Mouse (Mus musculus): ENCODE results near the gene Lrrc59. TPM values are rescaled to one million over a fixed set of nuclear protein-coding genes. Genes with fewer than 3 reads are reported as not detected.

Gene Lrrc59
- total RNA-seq (2021) = 10 to 100 TPM; 40.4 to 51.2 TPM
- long read RNA-seq, experiment 1, transcript Lrrc59-201 (7 exons, 2,837 nt) = major isoform, 178 of 187 reads
- long read RNA-seq, experiment 1, partial matches to known transcripts = 3 of 187 reads
- long read RNA-seq, experiment 1, other reads (novel, unspliced or antisense) = 6 of 187 reads
- long read RNA-seq, experiment 2, transcript Lrrc59-201 (7 exons, 2,837 nt) = major isoform, 139 of 153 reads
- long read RNA-seq, experiment 2, partial matches to known transcripts = 6 of 153 reads
- long read RNA-seq, experiment 2, other reads (novel, unspliced or antisense) = 8 of 153 reads

DNA sequence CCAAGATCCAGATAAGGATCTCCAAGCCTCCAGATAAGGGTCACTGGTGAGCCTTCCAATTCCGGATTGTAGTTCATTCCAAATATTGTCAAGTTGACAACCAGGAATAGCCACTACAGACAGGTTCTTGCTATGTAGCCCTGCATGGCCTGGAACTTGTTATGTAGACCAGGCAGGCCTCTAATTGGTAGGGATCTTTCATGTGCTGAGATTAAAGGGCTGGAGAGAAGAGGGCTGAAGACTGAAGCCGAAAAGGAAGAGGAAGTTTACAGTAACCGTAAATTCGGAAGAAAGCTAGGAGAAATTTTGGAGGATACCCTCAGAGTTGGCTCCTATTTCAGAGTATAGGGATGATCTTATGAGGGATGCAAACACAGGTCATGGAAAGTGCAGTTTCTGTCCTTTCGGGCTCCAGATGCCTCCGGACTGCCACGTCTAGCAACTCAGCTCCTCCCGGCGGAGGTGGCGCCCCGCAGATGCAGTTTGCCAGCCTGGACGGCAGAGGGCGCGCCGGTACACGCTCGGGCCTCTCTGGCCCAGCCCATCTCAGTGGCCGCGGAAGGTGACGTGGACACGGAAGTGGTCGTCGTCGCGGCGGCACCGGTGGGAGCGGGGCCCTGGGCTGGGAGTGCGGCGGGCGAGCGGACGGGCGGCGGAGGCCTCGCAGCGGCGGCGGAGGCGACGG, at the start of gene Lrrc59:
TSS of gene Lrrc59 (plus strand) at position 569 of the 685 bp plus-strand sequence.
- DNase-seq = peak; percentile 97

DNA sequence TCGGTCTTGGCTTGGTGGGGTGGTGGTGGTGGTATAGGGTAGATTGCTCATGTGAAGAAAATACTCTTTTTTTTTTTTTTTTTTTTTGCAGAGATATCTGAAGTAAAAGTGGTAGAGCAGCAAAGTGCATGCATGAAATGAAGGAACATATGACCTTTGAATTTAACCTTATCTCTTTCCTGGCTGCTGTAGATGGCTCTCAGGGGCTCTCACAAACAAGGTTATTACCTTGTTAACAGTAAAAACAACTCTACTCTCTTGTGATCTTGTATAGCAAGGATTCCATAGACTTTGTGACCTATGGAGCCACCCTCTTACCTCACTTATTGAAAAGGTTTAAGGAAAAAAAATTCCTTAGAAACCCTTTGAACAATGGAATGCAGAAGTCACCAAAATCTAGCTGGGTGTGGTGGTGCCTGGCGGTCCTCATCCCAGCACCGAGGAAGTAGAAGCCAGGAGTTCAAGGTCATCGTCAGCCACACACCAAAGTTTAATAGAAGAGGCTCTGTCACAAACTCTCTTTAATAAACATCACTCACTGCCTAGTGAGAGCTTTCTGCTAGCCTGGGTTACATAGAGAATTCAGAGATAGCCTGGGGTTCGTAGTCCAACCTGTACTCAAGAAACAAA, 49.3 kb upstream of the Lrrc59 start:
- DNase-seq = no peak

DNA sequence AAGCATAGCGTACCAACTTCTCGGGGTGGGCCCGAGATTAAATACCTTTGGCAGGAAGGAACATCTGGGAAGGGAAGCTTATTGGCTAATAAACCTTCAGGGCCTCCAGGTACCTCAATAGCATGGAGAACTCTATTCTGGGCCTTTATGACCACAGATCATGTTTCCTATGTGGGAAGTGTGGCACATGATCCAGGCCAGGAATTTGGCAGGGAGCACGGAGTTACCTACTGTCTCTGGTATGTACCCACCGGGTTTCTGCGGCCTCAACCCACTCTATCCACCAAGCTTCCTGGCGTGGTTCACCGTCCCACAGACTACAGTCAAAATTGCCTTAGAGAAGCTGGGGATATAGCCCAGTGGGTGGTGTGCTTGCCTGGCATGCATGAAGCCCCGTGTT, 44.5 kb upstream of the Lrrc59 start:
- DNase-seq = no peak

DNA sequence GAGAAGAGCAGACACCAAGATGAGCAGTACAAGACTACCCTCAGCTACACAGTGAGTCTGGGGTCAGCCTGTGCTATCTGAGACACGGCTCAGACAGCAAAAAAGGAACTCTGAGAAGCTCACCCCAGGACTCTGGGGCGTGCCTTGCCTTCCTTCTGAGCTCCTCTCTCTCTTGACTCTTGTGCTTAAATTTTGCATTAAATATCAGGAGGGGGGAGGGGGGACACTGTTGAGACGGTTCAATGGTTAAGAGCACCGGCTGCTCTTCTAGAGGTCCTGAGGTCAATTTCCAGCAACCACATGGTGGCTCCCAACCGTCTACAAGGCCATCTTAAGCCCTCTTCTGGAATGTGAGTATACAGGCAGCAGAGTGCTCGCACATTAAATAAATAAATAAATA, 42.1 kb upstream of the Lrrc59 start:
- DNase-seq = no peak

DNA sequence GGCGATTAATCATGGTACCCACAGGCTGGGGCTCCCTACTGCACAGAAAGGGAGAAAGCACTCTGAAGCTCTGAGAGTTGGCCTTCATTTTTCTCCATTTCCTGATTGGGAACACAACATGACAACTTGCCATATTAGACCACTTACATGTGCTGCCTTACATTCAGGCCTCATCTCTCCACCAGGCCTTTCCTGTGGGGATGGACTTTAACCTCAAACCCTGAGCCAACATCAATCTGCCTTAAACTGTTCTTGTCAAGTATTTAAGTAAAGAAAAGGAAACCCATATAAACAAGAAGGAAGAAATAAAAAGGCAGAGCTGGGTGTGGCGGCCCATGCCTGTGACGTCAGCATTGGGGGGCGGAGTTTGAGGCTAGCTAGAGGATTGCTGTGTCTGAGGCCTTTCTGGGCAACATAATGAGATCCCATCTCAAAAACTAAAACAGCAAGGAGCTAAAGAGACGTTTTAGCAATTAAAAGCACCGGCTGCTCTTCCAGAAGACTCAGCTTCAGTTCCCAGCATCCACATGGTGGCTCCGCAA, 33.2 kb upstream of the Lrrc59 start:
- no peak for DNase-seq

DNA sequence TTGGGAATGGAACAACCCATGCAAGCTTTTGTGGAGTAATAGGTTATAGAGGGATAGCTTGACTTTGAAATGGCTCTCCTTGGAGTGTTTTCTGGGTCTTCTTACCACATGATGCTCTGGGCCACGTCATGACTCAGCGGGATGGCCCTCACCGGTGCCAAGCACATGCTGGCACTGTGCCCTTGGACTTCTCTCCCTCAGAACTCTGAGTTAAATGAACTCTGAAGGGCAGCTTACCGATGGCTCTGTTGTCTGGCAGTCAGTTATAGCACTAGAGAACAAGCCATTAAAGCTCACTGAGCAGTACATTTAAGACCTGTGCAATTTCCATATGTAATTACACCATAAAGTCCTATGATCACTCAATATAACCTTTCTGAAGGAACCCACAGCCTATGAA, 32.2 kb upstream of the Lrrc59 start:
- DNase-seq = no peak

DNA sequence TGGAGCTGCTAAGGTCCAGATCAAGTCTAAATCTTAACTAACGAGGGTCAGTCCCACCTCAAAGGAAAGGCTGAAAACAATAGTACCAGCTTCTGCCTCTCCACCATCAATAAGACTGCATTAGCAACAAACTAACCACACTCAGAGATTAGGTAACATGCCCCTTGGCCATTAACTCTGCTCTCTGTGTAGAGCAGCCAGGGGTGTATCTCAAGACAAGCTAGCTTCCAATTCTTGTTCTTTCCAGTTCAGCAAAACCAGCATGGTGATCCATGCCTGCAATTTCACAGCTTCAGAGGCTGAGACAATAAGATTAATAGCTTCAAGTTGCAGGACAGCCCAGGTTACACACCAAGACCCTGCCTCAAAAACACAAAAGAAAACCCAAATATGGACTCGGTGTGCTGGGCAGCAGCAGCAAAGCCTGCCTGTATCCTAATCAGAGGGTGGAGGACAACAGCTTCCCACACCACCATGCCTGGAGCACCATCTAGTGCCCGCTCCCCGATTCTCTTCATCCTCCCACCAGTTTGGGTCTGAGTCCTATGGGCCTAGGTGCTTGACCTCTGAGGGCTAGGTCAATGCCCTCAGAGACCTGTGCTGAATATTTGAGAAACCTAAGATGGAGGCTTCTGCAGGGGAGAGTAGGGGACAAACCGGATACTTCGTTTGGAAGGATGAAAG, 31.0 kb upstream of the Lrrc59 start:
- no peak for DNase-seq

DNA sequence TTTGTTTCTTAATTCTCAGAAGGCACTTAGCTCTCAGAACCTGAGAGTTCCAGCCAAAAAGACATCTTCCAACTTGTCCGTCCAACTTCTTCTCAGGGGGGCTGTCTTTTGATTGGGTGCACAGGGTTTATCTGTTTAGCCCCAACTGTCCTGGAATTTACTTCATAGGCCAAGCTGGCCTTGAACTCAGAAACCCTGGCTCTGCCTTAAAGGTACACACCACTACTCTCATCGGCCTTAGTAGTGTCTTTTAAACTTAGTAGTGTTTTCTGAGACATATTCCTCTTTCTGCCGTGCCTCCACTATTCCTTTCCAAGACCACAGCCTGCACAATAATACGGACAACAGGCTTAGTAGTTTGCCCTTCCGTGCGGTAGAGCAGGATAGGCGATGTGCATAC, 29.1 kb upstream of the Lrrc59 start:
- no peak for DNase-seq

DNA sequence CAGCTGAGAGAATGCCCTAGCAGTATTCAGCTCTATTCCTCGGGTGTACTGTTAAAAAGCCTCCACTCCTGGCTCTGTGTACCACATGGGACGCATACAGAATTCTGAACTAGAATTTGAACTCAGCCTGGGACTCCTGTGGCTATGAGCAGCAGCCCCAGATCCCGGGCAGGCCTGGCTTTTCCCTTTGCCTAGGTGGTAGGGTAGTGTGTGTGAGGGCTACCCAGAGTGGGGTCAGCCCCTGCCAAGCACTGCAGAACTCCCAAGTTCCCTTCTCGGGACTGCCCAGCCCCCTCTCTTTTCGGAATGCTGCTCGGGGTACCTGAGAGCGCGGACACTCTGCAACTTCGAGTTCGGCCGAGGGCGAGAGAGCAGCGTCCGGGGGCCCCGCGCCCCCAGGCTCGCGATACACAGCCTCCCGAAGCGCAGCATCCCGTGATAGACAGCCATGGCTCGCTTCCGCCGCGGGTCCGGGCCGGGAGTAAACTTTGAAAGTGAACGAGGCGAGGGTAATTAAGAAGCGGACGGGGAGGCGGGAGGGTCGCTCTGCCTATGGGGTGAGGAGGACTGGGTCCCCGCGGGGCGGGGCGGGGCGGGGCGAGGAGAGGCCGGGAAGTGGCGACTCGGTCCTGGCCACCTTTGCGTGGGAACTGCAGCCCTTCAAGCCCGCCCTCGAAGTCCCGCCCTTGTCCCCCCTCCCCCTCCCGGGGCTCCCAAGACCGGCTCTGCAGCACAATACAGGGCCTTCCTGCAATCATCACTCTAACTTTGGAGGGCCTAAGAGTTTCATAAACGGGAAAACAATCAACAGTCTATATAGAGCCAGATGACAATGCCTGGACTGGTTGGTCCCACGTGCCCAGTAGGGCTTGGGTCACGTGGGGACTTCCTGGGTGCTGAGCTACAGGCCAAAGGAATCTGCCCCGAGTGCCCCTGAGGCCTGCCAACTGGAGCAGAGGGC, 28.0 kb upstream of the Lrrc59 start, which contains the start of gene Acsf2:
TSS of gene Acsf2 (minus strand) at position 551 of the 961 bp plus-strand sequence.
- DNase-seq = peak; percentile 81

DNA sequence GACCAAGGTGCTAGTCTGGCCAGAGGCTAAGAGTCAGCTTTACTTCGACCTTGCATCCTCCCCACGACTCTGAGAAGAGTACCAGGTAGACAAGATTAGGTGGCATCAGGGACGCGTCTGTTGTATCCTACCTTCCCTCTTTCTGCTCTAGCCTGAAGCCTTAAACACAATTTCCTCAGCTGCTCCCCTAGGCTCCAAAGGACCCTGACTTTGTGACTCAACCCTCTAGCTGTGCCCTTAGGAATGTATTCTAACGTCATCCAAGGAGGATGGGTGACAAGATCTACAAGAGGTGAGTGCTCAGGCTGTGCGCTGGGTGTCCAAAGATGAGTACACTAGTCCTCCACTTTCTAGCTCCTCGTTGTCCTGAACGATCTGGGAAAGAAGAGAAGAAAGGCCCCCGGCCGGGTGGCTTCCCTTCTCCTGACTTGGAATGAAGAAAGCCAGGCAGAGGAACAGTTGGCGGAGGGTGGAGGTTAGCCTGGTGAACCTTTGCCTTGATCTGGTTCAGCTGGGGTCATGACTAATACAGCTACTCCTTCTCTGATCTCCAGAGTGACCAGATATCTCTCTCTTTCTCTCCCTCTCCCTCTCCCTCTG, 27.1 kb upstream of the Lrrc59 start:
- DNase-seq = no peak

DNA sequence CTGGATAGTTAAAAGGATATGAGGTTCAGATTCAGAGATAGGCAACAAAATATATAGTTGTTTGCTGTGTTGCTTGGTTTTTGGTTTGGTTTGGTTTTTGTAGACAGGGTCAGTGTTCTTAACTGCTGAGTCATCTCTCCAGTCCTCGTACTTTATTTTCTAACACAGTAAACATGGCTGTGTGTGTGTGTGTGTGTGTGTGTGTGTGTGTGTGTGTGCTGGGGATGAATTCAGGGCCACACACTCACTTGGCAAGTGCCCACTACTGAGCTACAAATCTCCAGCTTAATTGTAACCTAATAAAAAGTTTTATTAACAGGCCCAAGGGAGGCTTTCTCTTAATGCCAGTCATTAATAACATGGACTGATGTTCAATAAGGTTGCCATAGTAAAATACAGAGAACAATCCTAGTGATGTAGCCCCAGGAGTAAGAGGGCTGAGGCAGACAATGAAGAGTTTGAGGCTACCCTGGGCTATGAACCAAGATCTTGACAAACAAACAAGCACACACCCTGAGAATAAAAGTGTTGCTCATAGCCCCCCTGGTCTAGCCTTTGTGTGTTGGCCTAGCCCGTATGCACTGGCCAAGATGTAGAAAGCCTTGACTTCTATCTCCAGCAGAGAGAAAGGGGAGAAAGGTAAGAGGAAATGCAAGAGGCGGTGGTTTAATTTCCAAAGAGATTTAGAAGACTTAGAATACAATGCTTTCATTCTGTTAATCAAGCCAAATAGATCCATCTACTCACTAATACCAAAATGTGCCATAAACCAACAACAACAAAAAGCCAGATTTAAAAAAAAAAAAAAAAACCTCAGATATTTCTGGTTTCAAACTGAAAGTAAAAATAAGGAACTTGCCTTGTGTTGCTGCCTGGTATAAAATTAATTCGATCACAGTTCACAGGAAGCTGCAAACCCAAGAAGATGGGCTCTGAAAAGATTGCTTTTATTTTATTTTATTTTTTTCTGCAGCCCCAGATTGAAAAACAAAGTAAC, 18.5 kb upstream of the Lrrc59 start:
- no peak for DNase-seq

DNA sequence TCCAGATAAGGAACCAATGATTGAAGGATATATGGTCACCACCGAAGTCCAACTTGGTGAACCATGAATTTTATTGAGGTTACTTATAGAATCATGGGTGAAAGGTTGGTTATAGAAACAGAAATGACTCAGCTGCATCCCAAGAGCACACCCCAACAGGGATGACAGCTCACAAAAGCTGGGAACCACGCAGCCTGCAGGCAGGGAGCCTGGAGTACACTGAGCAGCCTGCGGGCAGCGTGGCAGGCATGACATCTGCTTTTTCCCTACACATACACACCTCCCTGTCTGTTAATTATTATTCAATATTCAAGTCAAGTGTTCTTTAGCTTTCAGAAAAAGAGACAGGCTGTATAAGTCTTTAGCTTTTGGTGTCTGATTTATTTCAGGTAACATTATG, 15.0 kb upstream of the Lrrc59 start:
- no peak for DNase-seq

DNA sequence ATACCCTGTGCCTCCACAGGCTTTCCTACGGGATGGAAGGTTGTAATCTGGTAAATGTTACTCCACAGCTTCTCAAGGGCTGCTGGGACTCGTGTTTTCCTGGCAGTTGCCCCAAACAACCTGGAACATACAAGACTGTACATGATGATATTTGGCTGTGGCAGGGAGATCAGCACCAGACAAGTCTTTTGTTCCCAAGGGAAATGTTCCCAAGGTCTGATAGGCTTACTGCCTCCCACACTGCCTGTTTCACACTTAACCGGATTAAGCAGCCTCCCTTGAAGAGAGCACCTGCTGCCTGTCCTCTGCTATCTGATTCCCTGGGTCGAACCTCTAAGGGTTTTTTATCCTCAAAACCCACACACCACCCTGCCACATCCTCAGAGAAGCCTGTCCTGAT, 14.1 kb upstream of the Lrrc59 start:
- DNase-seq = no peak

DNA sequence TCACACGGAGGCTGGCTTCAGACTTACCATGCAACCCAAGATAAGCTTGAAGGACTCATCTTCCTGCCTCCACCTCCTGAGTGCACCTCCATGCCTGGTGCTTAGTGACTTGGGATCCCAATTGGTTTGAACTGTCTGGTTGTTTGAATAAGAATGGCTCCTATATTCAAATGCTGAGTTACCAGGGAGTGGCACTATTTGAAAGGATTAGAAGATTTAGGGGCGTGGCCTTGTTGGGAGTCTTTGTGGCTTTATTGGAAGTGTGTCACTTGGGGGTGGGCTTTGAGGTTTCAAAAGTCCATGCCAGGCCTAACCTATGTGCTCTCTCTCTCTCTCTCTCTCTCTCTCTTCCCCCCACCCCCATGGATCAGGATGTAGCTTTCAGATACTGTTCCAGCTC, 11.9 kb upstream of the Lrrc59 start:
- no peak for DNase-seq

DNA sequence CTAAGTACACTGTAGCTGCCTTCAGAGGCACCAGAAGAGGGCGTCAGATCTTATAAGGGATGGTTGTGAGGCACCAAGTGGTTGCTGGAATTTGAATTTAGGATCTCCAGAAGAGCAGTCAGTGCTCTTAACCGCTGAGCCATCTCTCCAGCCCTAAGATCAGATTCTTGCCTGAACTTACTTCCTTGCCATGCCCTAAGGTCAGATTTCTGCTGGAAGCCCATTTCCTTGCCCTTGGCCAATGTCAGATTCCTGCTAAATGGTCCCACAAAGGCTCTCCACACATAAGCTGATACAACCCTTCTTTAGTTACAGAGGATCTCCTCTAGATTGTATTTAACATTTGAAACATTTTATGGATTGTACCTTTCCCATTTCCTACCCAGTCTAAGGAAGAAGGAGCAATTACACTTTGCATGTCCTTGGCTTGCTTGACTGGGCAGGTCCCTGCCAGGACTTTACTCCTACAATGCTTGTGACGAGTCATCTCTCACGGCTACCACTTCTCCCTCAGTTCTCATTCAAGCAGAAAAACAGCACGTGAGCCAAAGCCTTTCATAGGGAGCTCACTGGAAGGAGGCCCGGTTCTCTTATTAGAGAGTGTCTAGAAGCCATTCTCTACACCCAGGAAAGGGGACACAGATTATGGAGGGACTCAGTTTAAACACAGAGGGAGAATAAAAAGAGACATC, 8.7 kb upstream of the Lrrc59 start:
- DNase-seq = no peak

DNA sequence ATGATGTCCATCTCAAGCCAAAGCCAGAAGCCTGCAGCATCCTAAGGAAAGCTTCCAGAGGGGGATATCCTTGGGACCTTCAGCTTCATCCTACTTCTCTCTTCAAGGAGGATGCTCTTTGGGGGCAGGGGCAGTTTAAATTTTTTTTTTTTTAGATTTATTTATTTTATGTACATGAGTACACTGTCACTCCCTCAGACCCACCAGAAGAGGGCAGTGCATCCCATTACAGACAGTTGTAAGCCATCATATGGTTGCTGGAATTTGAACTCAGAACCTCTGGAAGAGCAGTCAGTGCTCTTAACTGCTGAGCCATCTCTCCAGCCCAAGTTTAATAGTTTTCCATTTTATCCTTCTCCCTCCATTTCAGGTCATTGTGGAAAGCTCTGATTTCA, 8.1 kb upstream of the Lrrc59 start:
- DNase-seq = no peak

DNA sequence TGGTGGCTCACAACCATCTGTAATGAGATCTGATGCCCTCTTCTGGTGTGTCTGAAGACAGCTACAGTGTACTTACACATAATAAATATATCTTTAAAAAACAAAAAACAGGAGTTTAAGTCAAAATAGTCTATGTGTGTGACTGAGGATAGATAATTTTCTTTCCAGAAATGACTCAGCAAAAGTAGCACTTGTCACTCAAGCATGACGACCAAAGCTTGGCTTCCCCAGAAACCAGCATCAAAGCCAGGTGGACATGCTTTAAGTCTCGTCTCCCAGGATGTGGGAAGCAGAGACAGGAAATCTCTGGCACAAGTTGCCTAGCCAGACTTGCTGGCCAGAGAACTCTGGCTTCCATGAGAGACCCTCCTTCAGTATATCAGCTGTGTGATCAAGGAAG, 7.4 kb upstream of the Lrrc59 start:
- DNase-seq = no peak

DNA sequence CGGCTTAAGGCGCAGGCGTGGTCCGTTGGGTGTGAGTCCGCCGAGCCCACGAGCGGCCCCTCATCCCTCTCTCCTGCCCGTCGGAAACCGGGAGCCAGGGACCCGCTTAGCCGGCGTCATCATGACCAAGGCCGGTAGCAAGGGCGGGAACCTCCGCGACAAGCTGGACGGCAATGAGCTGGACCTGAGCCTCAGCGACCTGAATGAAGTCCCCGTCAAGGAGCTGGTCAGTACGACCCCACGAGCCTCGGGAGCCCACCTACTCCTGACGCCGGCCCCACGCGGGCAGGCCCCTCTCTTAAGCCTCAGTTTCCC, 274 bp downstream of the Lrrc59 start:
- no peak for DNase-seq

All from gastrocnemius, postnatal 10 days (tissue).